Mouse (Mus musculus): ENCODE results near the gene Farsb. TPM values are rescaled to one million over a fixed set of nuclear protein-coding genes. Genes with fewer than 3 reads are reported as not detected.
"Not testable (repeated sequence)": the region's sequence is repeated elsewhere in the genome, so short reads cannot be mapped to it uniquely, and the experiment has no call there.

Gene Farsb
- polyA plus RNA-seq, 1 experiment from 2014 or later: 125 TPM

DNA sequence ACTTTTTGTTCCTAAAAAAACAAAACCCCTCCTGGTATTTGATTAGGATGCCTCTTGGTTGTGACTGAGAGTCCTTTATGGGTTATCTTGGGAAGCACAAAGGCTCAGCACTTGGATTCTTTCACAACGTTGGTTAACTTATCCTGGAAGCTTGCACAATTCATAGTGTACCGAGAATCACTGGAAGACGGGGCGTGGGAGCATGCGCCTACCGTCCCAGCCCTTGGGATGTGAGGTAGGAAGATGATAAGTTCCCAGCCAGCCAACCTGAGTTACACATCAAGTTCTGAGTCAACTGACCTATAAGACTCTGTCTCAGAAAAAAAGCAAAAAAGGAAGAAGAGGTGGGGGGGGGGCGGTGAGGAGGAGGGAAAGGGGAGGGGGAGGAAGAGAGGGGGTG, 30.2 kb upstream of the Farsb start:
- no peaks in the 10 kb centered on the region for H3K4me1 ChIP-seq
- no peak overlapping the region for H3K4me2 ChIP-seq
- no peak overlapping the region for H3K27ac ChIP-seq
- H3K9ac ChIP-seq: no peak overlapping the region
- ATAC-seq (ENCODE audit: insufficient number of reproducible peaks, low FRiP score, low TSS enrichment, low read depth): no peak
- H3K9me3 ChIP-seq: no peaks in the 10 kb centered on the region
- H3K27me3 ChIP-seq: no peaks in the 10 kb centered on the region
- WGBS: 87% methylated on average over 7 of the region's 7 CpGs
- H3K4me3 ChIP-seq: no peak overlapping the region
- no peaks in the 10 kb centered on the region for H3K36me3 ChIP-seq

DNA sequence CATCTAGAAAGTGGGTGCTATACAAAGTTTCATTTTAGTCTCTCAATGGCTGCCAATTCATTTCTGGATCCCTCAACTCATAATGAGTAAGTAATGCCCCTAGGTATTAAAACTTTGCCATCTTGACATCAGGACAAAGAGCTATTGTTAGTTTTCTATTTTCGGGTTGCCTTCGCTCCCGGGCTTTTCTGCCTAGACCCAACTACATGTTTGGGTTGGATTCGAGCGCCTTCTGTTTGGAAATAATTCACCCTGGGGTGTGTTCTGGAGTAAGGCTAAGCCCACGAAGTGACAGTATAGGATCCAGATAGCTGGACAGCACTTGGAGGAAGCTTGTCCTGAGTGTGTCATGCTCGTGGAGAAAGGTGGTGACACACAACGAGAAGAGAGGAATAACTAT, 24.1 kb upstream of the Farsb start:
- no peak overlapping the region for H3K27ac ChIP-seq
- no peak overlapping the region for H3K9ac ChIP-seq
- H3K4me1 ChIP-seq: peaks cover 4% of the 10 kb centered on the region; the same call in 1 of the 2 replicates

DNA sequence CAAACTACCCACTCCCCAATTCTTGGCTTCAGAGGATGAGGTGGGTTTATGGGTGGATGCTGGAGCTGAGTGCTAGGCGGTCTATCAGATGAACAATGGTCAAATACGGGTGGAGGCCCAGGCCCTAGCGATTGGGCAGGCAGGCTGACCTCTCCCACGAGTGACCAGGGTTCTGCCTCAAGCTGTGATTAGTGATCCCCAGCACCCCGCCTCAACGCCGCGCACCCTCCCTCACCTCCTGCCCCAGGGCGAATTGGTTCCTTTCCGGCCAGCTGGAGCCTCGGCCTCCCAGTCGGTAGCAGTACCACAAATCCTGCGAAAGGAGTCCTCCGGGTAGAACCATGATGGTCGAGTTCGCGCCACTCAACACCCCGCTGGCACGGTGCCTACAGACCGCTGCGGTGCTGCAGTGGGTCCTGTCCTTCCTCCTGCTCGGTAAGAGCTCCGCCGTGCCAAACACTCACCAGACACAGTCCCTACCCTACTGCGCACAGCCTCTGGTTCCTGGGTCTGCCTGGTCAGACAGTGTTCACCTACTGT, 23.0 kb upstream of the Farsb start, which contains the start of gene BC035947:
Gene BC035947 (minus strand): TSS at position 538 of the 540 bp plus-strand sequence.
- no peak within 1 kb of the TSS for H3K27ac ChIP-seq
- whole genome bisulfite sequencing: 5% methylated on average over 25 of the region's 25 CpGs

More for the DNA sequence above, 24.1 kb upstream of the Farsb start:
- Histone ChIP-seq H3K9me3 (no peaks in the 10 kb centered on the region), H3K27me3 (0 out of 2 replicates have a peak, but pooled peaks cover 5% of the 10 kb centered on the region), H3K36me3 (no peaks in the 10 kb centered on the region), H3K4me2 (no peak overlapping the region), H3K4me3 (no peak overlapping the region)
- no peak for ATAC-seq (ENCODE audit: insufficient number of reproducible peaks, low FRiP score, low TSS enrichment, low read depth)
- 77% methylated on average over 8 of the region's 8 CpGs for WGBS

DNA sequence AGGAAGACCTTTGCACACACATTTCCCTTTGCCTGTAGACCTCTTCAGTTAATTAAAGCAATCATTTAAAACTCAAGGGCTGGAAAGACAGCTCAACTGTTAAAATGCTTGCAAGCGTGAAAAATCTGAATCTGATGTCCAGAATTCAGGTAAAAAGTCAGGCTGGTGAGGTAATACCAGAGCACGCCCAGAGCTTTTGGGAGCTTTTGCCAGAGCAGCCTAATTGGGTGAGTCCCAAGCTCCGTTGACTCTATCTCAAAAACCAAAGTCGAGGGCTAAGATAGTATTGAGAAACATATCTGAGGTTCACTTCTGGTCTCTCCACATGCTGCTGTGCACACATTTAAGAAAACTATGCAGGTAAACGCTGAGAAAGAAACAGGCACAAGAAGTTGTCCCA, 22.2 kb upstream of the Farsb start, which contains the start of gene Mogat1:
Gene Mogat1 (plus strand): TSS at position 130 of the 400 bp plus-strand sequence.
- H3K9me3 ChIP-seq: no peaks in the 10 kb centered on the region
- WGBS: 67% methylated on average over 5 of the region's 5 CpGs
- H3K36me3 ChIP-seq: no peaks in the 10 kb centered on the region
- H3K4me2 ChIP-seq: peak within 1 kb of the TSS; percentile 53
- H3K27me3 ChIP-seq: 0 out of 2 replicates have a peak, but pooled peaks cover 5% of the 10 kb centered on the region
- no peak within 1 kb of the TSS for H3K9ac ChIP-seq
- peak within 1 kb of the TSS; percentile 31 for H3K4me3 ChIP-seq
- ATAC-seq (ENCODE audit: insufficient number of reproducible peaks, low FRiP score, low TSS enrichment, low read depth): no peak
- peaks cover 4% of the 10 kb centered on the region; the same call in 1 of the 2 replicates for H3K4me1 ChIP-seq
- no peak within 1 kb of the TSS for H3K27ac ChIP-seq

More for the DNA sequence above, 23.0 kb upstream of the Farsb start, which contains the start of gene BC035947:
- no peak for ATAC-seq (ENCODE audit: insufficient number of reproducible peaks, low FRiP score, low TSS enrichment, low read depth)
- Histone ChIP-seq H3K4me3 (peak within 1 kb of the TSS; percentile 31), H3K36me3 (no peaks in the 10 kb centered on the region), H3K9me3 (no peaks in the 10 kb centered on the region), H3K4me2 (peak within 1 kb of the TSS; percentile 53), H3K27me3 (0 out of 2 replicates have a peak, but pooled peaks cover 5% of the 10 kb centered on the region), H3K9ac (no peak within 1 kb of the TSS), H3K4me1 (peaks cover 4% of the 10 kb centered on the region; the same call in 1 of the 2 replicates)

DNA sequence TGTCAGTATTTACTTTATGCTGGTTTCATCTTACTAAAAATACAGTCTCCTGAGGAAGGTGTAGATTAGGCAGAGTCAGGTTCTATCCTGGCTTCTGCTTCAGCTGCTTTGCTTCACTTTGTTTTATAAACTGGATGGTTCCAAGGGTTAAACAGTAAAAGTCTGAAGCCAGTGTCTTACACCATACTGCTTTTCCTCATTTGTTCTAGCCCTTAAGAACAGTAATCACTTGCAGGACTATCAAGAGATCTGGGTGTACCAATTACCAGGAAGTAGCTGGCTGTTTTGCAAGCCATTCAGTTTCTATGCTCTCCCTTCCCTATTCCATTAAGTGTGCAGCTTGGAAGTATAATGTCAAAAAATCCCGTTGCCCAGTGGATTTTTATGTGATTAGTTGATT, 18.4 kb upstream of the Farsb start:
- Histone ChIP-seq H3K4me3 (no peak overlapping the region), H3K27me3 (0 out of 2 replicates have a peak, but pooled peaks cover 5% of the 10 kb centered on the region), H3K4me1 (peaks cover 4% of the 10 kb centered on the region; the same call in 1 of the 2 replicates), H3K9me3 (no peaks in the 10 kb centered on the region), H3K9ac (no peak overlapping the region), H3K36me3 (no peaks in the 10 kb centered on the region), H3K27ac (no peak overlapping the region), H3K4me2 (no peak overlapping the region)
- 25% methylated on average over 1 of the region's 1 CpGs for WGBS
- ATAC-seq (ENCODE audit: insufficient number of reproducible peaks, low FRiP score, low TSS enrichment, low read depth): no peak

DNA sequence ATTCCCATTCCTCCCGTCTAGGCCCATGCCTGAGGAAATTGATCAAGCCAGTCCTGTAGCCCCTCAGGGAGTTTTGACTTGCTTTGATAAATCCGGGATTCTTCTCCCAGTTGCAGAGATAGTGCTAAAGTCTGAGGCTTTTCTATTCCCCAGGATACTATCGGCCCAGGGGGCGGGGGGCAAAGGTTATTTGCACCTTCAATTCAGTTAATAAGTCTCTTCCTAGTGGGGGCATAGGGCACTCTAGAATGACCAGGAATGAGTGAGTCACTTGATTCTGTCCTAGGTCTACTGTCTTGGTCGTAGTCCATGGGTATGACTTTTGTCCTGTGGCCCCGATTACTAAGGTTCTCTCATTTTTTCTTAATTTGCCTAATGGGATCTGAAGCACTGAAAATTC, 13.8 kb upstream of the Farsb start:
- Histone ChIP-seq H3K9ac (no peak overlapping the region), H3K4me2 (no peak overlapping the region), H3K4me1 (no peaks in the 10 kb centered on the region), H3K9me3 (no peaks in the 10 kb centered on the region), H3K27ac (no peak overlapping the region), H3K4me3 (no peak overlapping the region), H3K27me3 (no peaks in the 10 kb centered on the region), H3K36me3 (no peaks in the 10 kb centered on the region)
- WGBS: 89% methylated on average over 6 of the region's 6 CpGs
- ATAC-seq (ENCODE audit: insufficient number of reproducible peaks, low FRiP score, low TSS enrichment, low read depth): no peak

DNA sequence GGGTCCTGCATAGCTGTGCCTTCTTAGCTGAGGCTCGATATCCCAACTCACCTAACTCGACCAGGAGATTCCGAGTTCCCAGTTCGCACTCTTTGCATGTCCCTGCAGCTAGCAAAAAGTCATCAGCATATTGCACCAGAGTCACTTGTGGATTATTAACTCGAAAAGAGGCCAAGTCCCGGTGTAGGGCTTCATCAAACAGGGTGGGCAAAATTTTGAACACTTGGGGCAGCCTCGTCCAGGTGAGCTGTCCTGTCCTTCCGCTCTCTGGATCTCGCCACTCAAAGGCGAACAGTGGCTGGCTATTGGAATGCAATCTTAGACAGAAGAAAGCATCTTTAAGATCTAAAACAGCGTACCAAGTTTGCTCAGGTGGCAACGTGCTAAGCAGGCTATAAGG, 13.2 kb upstream of the Farsb start:
- H3K4me1 ChIP-seq; H3K4me2 ChIP-seq; ATAC-seq (ENCODE audit: insufficient number of reproducible peaks, low FRiP score, low TSS enrichment, low read depth); H3K27ac ChIP-seq; H3K36me3 ChIP-seq; H3K4me3 ChIP-seq; H3K9ac ChIP-seq; H3K9me3 ChIP-seq; H3K27me3 ChIP-seq: not testable (repeated sequence)
- 90% methylated on average over 12 of the region's 12 CpGs for WGBS

DNA sequence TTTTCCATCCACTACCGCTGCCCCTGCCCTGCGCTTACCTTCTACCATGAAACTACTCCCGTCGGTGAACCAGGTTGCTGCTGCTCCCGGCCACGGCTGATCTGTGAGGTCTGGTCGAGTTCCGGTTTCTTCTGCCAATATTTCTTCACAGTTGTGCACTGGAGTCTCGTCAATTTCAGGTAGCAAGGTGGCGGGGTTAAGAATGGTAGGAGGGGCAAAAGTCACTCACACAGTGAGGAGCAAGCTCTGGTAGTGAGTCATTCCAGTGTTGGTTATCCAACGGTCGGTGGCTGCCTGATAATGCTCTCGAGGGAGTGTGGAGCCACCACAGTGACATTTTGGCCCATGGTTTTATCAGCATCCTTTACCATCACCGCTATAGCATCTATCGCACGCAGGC, 12.3 kb upstream of the Farsb start:
- Histone ChIP-seq H3K9me3 (no peaks in the 10 kb centered on the region), H3K4me1 (no peaks in the 10 kb centered on the region), H3K4me3 (no peak overlapping the region), H3K36me3 (no peaks in the 10 kb centered on the region), H3K27me3 (no peaks in the 10 kb centered on the region), H3K27ac (no peak overlapping the region), H3K9ac (no peak overlapping the region), H3K4me2 (no peak overlapping the region)
- WGBS: 89% methylated on average over 16 of the region's 16 CpGs
- no peak for ATAC-seq (ENCODE audit: insufficient number of reproducible peaks, low FRiP score, low TSS enrichment, low read depth)

DNA sequence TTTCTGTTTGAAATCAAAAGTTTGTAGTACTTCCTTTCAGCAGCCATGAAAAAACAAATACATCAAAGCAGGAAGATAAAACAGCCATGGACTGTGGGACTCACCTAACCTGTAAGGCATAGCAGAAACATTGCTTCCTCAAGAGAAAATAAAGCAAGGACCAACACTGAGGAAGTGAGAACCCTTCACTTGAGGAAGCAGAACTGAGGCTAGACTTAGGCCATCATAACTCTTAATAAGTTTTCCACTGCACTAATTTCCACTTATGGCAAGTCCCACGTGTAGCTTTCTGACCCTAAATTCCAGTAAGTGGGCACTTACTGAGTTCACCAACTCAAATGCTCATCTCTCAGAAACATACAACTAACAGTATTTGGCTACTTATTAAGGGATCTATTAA, 1.4 kb upstream of the Farsb start:
- Histone ChIP-seq H3K4me3 (no peak overlapping the region), H3K4me1 (peaks cover 19% of the 10 kb centered on the region), H3K9ac (no peak overlapping the region), H3K9me3 (no peaks in the 10 kb centered on the region), H3K27ac (no peak overlapping the region), H3K36me3 (peaks cover 6% of the 10 kb centered on the region; the same call in 1 of the 2 replicates), H3K27me3 (no peaks in the 10 kb centered on the region), H3K4me2 (no peak overlapping the region)
- 59% methylated on average over 1 of the region's 1 CpGs for WGBS
- no peak for ATAC-seq (ENCODE audit: insufficient number of reproducible peaks, low FRiP score, low TSS enrichment, low read depth)

DNA sequence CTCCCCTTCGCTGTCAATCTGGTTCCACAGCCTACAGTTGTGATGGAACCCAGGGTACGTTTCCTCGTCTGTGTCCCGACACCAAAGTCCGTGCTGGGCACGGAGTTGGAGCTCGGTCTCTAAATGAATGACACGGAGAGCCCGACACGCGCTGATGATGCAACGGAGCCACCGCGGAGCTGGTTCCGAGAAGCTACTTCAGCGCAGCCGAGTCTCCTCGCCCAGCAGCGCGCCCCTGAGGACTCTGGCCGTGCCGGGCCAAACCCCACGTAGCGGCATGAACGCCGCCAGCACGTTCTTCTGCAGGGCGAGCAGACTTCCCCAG, 308 bp downstream of the Farsb start:
- Histone ChIP-seq H3K4me2 (peak overlapping the region; percentile 72), H3K9ac (peak overlapping the region; percentile 84), H3K4me3 (peak overlapping the region; percentile 71), H3K9me3 (no peaks in the 10 kb centered on the region), H3K36me3 (peaks cover 6% of the 10 kb centered on the region; the same call in 1 of the 2 replicates), H3K4me1 (peaks cover 21% of the 10 kb centered on the region), H3K27me3 (no peaks in the 10 kb centered on the region), H3K27ac (peak overlapping the region; percentile 84)
- under 1% methylated on average over 28 of the region's 28 CpGs for WGBS
- no peak for ATAC-seq (ENCODE audit: insufficient number of reproducible peaks, low FRiP score, low TSS enrichment, low read depth)

DNA sequence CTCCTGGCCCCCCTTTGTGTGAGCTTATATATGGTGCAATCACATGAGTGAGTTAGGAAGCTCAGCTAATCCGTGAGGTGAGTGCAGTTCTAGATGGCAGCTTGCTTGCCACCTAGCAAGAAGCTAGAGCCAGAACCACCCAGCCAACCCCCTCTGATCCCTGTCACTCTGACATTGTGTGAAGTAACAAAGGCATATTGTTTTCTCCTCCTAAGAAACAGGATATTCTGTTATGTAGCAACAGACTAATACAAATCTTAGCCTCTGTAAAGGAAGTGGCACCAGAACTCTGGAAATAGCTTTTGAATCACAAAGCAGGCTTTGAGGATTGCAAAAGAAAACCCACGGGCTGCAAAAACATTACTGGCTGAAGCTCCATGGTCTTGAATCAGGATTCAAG, 4.3 kb downstream of the Farsb start:
- 66% methylated on average over 2 of the region's 2 CpGs for WGBS
- Histone ChIP-seq H3K9me3 (no peaks in the 10 kb centered on the region), H3K36me3 (peaks cover 15% of the 10 kb centered on the region), H3K27me3 (no peaks in the 10 kb centered on the region), H3K27ac (no peak overlapping the region), H3K9ac (no peak overlapping the region), H3K4me3 (no peak overlapping the region), H3K4me1 (peaks cover 16% of the 10 kb centered on the region), H3K4me2 (no peak overlapping the region)
- no peak for ATAC-seq (ENCODE audit: insufficient number of reproducible peaks, low FRiP score, low TSS enrichment, low read depth)

DNA sequence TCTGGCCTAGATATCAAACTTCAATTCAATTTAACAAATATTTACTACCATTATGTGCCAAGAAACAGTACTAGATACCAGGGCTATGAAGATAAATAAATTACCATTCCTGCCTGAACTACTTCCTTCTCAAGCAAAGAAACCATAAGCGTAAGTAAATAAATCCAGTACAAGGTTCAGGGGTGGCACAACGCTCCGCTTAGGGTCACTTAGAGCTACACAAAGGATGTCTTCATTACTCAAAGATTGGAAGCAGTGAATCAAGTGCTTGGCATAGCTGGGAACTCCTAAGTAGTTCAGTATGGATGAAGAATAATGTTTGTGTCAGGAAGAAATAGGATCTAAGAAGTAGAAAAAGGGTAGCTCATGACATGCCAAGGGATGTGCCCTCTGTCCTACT, 5.3 kb downstream of the Farsb start:
- Histone ChIP-seq H3K9ac (no peak overlapping the region), H3K27ac (no peak overlapping the region), H3K9me3 (no peaks in the 10 kb centered on the region), H3K4me1 (peaks cover 16% of the 10 kb centered on the region), H3K4me3 (no peak overlapping the region), H3K36me3 (peaks cover 23% of the 10 kb centered on the region), H3K4me2 (no peak overlapping the region), H3K27me3 (no peaks in the 10 kb centered on the region)
- ATAC-seq (ENCODE audit: insufficient number of reproducible peaks, low FRiP score, low TSS enrichment, low read depth): no peak
- WGBS: 96% methylated on average over 3 of the region's 3 CpGs

DNA sequence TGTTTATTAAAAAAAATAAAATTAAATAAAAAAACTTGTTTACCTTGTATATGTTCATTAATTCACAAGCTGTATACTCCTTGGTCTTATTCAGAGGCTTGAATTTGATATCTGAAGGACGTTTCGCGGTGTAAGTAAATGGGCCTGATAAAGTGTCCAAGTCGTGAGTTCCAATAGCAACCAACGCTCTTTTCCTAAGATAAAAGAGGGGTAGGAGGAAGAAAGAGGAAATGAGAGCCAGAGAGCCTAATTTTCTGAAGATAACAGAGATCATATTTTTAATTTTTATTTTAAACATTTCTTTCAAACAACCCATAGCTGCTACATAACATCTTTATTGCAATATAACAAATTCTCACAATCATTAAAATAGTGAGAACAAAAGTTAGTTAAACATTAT, 16.3 kb downstream of the Farsb start:
- ATAC-seq (ENCODE audit: insufficient number of reproducible peaks, low FRiP score, low TSS enrichment, low read depth): no peak
- Histone ChIP-seq H3K27ac (no peak overlapping the region), H3K27me3 (no peaks in the 10 kb centered on the region), H3K36me3 (peaks cover 46% of the 10 kb centered on the region), H3K9me3 (no peaks in the 10 kb centered on the region), H3K4me1 (no peaks in the 10 kb centered on the region), H3K4me3 (no peak overlapping the region), H3K4me2 (no peak overlapping the region), H3K9ac (no peak overlapping the region)
- 95% methylated on average over 5 of the region's 5 CpGs for WGBS

Measured in limb, embryonic 15.5 days (tissue).